Mouse (Mus musculus): ENCODE measurements around the gene Retn. TPM values are rescaled to one million over a fixed set of nuclear protein-coding genes. Genes with fewer than 3 reads are reported as not detected.
A peak's percentile ranks its signal among the peaks of the same experiment; 100 is the strongest.

The Retn gene
- total RNA-seq, 1 experiment from 2014 or later, result not detected

DNA sequence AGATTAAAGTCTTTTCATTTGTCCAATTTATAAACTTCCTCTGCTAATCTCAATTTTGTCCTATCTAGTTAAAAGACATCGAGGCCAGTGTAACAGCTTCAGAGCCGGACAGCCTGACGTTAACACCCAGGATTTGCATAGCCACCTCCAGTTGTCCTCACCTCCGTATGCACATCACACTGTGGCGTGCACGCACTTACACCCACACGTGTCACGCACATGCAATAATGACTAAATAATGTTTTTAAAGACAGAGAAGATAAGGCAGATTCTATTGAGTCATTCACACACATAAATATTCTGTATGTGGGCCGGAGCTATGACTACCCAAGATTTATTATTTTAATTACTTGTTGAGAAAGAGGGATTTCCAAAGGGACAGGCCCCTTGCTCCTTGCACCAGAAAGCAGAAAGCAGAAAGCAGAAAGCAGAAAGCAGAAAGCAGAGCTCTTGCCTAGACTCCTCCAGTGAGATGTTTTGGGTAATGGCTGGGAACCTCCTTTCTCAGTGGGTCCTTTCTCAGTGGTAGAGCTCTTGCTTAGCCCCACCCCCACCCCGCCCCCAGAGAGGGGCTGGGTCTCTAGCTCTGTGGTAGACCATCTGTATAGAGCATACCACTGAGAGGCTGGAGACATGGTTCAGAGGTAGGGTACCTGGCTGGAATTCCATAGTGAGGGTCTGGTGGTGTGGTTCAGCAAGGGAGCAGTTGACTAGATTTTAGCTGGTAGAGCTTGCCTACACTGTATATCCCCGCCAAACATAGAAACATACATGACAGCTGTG is 653 bp upstream of the Retn start:
- no peak for ATAC-seq (replicated peaks; ENCODE audit: insufficient number of reproducible peaks, low FRiP score, low TSS enrichment, poor library complexity, severe bottlenecking)

DNA sequence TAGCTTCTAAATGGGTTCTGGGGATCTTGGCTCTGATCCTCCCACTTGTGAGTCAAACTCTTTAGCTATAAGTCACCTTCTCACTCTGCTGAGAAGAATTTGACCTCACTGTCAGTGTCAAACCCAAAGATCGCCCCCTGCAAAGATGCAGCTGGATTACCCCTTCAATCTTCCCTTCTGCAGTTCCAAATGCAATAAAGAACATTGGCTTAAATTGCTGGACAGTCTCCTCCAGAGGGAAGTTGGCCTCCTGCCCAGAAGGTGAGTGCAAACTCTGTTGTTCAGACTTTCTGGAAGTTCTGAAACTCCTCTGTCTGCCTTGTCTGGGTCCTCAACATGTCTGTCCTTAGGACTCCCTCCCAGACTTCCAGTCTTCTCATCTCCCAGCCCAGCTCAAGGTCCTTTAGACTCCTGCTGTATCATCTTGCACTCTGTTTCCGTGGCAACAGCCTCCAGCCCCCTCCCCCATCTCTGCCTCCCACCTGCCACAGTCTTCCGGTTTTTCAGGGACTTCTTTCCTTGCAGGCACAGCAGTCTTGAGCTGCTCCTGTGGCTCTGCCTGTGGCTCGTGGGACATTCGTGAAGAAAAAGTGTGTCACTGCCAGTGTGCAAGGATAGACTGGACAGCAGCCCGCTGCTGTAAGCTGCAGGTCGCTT is 1.3 kb downstream of the Retn start:
- ATAC-seq (replicated peaks; ENCODE audit: insufficient number of reproducible peaks, low FRiP score, low TSS enrichment, poor library complexity, severe bottlenecking), result no peak

- ATAC-seq (replicated peaks; ENCODE audit: insufficient number of reproducible peaks, low FRiP score, low TSS enrichment, poor library complexity, severe bottlenecking), result peak; percentile 70
These were observed 5.3 kb downstream of the Retn start for GRCm38 (mm10) chr8:3660889-3661288.

- peak; percentile 84 for ATAC-seq (replicated peaks; ENCODE audit: insufficient number of reproducible peaks, low FRiP score, low TSS enrichment, poor library complexity, severe bottlenecking)
These were observed 8.8 kb downstream of the Retn start for GRCm38 (mm10) chr8:3664405-3664804.

DNA sequence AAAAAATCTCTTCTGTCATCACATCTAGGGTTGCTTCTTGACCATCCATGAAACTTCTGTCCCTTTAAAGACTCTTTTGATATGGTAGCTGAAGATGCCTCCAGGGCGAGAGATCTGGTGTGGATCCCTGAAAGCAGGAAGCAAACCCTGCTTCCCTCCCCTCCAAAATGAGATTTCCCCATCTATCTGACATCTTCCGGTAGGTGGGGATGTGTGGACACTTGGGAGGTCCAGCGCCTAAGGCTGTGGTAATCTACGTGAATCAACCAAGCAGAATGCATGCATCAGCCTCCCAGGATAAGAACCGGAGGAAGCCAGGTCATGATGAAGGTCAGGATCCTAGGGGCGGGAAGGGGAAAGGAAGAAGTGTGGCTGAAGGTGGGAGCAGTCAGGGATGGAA is 9.9 kb downstream of the Retn start, which contains the start of gene Mcemp1:
TSS of gene Mcemp1 (plus strand) at position 248 of the 400 bp plus-strand sequence.
- ATAC-seq (replicated peaks; ENCODE audit: insufficient number of reproducible peaks, low FRiP score, low TSS enrichment, poor library complexity, severe bottlenecking), result peak; percentile 66

DNA sequence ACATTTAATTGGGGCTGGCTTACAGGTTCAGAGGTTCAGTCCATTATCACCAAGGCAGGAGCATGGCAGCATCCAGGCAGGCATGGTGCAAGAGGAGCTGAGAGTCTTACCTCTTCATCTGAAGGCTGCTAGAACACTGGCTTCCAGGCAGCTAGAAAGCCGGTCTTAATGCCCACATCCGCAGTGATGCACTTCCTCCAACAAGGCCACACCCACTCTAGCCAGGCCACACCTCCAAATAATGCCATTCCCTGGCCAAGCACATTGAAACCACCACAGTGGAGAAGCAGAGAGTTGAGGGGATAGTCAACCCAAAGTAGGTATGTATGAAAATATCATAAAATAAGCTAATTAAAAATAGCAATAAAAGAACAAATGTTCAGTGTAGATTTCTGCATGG is 14.8 kb downstream of the Retn start:
- no peak; the same call in 1 of the 2 replicates for ATAC-seq (replicated peaks; ENCODE audit: insufficient number of reproducible peaks, low FRiP score, low TSS enrichment, poor library complexity, severe bottlenecking)

DNA sequence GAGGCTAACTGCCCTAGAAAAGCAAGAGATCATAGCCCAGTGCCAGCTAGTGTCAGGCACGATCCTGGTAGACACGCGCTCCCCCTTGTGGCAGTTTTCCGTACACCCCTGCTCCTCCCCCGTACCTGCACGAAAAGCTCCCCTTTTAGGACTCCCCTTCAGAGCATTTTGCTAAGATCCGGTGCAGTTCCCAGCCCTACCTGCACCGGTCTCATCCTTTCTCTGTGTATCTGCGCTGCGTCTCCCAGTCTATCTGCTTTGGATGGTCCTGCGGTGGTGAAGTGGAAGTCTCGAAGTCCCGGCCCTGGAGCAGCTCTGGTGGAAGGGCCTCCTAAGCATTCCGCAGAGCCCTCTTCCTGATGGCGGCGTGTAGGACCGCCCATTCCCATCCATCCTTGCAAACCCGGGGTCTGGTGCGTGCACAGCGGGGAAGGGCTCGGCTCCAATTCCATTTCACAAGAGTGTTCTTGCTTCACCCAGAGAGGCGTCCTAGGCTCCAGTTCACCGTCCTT is 16.5 kb downstream of the Retn start, which contains the start of gene Fcor:
TSS of gene Fcor (minus strand) at position 383 of the 512 bp plus-strand sequence.
- peak; percentile 56 for ATAC-seq (replicated peaks; ENCODE audit: insufficient number of reproducible peaks, low FRiP score, low TSS enrichment, poor library complexity, severe bottlenecking)

GRCm38 (mm10) chr8:3674671-3675070 is 19.1 kb downstream of the Retn start:
- no peak for ATAC-seq (replicated peaks; ENCODE audit: insufficient number of reproducible peaks, low FRiP score, low TSS enrichment, poor library complexity, severe bottlenecking)

DNA sequence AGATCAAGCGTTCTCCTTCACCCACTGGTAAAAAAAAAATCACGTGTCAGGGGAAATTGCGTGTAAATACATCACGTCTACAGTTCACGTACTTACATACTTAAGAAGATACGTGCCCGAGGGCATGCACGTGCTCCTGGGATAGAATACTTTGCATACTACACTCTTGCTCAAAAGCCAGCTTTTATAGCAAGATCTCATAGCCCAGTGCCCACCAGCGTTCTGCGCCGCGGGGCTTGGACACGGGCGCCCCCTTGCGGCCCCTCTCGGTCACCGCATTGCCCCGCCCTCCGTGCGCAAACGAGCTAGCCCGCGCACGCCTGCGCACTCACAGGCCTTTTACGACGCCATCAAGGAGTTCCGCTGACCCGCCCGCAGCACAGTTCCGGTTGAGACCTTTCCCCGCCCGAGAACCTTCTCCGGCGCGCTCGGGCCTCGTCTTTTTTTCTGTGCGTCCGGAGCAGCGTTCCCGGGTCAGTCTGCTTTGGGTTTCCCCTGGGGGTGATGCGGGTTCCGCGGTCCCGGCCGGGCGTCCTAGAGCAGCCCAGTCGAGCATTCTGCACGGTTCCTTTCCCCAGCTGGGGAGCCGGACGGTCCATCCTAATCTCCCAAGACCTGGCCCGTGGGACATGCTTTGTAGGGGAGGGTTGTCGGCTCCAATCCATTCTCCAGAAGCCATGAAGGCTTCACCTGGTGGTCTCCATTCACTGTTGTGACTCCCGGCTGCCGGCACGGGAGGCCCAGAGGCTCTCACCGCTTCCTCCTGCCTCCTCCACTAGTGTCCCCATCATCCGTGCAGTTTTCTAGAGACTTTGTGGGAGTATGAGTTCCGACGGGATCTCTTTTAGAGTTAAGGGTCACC is 20.8 kb downstream of the Retn start, which contains the start of gene Trappc5:
TSS of gene Trappc5 (plus strand) at position 169 of the 862 bp plus-strand sequence.
- ATAC-seq (replicated peaks; ENCODE audit: insufficient number of reproducible peaks, low FRiP score, low TSS enrichment, poor library complexity, severe bottlenecking), result peak; percentile 81

- ATAC-seq (replicated peaks; ENCODE audit: insufficient number of reproducible peaks, low FRiP score, low TSS enrichment, poor library complexity, severe bottlenecking), result no peak
These were observed 21.5 kb downstream of the Retn start for GRCm38 (mm10) chr8:3676993-3677579.

DNA sequence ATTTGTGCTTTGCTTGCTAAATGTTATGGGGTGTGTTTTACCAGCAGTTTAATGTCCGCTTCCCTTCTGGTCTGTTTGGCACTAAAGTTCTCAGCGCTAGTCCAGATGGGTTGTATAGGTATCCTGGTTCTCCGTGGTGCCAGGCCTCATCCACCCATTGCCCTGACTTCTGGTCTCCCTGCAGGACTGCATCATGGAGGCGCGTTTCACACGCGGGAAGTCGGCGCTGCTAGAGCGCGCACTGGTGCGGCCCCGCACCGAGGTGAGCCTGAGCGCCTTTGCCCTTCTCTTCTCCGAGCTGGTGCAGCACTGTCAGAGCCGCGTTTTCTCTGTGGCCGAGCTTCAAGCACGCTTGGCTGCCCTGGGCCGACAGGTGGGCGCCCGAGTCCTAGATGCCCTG is 23.3 kb downstream of the Retn start:
- no peak for ATAC-seq (replicated peaks; ENCODE audit: insufficient number of reproducible peaks, low FRiP score, low TSS enrichment, poor library complexity, severe bottlenecking)

DNA sequence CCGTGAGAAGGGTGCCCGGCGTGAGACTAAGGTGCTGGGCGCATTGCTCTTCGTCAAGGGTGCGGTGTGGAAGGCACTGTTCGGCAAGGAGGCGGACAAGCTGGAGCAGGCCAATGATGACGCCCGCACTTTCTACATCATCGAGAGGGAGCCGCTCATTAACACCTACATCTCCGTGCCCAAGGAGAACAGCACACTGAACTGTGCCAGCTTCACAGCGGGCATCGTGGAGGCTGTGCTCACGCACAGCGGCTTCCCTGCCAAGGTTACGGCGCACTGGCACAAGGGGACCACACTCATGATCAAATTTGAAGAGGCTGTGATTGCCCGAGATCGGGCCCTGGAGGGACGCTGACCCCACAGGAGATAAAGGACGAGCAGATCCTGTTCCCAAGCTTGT is 23.7 kb downstream of the Retn start:
- no peak for ATAC-seq (replicated peaks; ENCODE audit: insufficient number of reproducible peaks, low FRiP score, low TSS enrichment, poor library complexity, severe bottlenecking)

GRCm38 (mm10) chr8:3679656-3680055 is 24.1 kb downstream of the Retn start:
- ATAC-seq (replicated peaks; ENCODE audit: insufficient number of reproducible peaks, low FRiP score, low TSS enrichment, poor library complexity, severe bottlenecking), result no peak

GRCm38 (mm10) chr8:3682435-3682834 is 26.9 kb downstream of the Retn start:
- ATAC-seq (replicated peaks; ENCODE audit: insufficient number of reproducible peaks, low FRiP score, low TSS enrichment, poor library complexity, severe bottlenecking), result no peak

DNA sequence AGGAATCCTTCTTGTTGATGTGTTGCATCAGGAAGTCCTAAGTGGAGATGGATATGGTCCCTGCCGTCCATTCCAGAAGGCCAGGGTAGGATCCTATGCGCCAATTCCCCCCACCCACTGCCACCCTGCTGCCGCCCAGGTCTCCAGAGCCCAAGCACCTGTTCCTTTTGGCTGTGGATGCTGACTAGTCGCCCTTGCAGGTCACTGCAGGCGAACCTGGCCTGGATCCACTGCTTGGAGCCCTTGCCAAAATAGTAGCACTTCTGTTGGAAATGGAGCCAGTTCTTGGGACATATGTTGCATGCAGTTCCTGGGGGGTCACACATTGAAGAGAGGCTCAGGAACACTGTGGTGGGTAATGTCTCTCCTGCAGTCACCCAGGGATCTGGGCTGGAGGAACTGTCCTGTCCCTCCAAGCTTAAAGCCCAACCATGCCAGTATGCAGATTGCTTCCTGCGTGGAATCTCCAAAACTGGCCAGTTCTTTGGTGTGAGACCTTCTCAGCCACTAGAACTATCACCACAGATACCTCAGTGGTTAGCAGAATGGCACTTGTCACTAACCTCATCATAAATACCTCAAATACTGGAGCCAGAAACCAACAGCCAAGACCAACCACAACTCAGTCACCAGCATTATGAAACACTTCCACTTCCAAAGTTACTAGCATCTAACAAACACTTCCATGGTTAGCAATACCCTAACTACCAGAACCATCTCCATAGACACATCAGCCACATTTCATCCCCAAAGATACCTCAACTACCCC is 28.0 kb downstream of the Retn start:
- no peak for ATAC-seq (replicated peaks; ENCODE audit: insufficient number of reproducible peaks, low FRiP score, low TSS enrichment, poor library complexity, severe bottlenecking)

DNA sequence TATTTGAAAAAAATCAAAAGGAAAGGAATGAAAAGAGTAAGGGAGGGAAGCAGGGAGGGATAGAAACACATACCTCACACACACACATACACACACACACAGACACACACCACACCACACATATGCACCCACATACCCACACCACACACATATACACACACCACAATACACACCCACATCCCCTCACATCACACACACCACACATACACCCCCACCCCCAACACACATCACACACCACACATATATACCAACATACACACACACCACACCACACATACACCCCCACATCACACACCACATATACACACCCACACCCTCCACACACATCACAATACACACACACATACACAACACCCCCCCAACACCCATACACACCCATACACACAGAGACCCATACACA is 29.0 kb downstream of the Retn start:
- no peak for ATAC-seq (replicated peaks; ENCODE audit: insufficient number of reproducible peaks, low FRiP score, low TSS enrichment, poor library complexity, severe bottlenecking)

GRCm38 (mm10) chr8:3685422-3685821 is 29.9 kb downstream of the Retn start:
- no peak for ATAC-seq (replicated peaks; ENCODE audit: insufficient number of reproducible peaks, low FRiP score, low TSS enrichment, poor library complexity, severe bottlenecking)

GRCm38 (mm10) chr8:3687537-3687936 is 32.0 kb downstream of the Retn start:
- ATAC-seq (replicated peaks; ENCODE audit: insufficient number of reproducible peaks, low FRiP score, low TSS enrichment, poor library complexity, severe bottlenecking), result no peak
